Mouse (Mus musculus): ENCODE measurements around the gene Grhpr. TPM values are rescaled to one million over a fixed set of nuclear protein-coding genes. Genes with fewer than 3 reads are reported as not detected.
"Not testable (repeated sequence)": the region's sequence is repeated elsewhere in the genome, so short reads cannot be mapped to it uniquely, and the experiment has no call there.

Grhpr gene
- 15.0 and 19.6 TPM in 2 replicates for polyA plus RNA-seq (2011; ENCODE audit: insufficient read length, low read depth, missing spikeins)

GRCm38 (mm10) chr4:44981280-44981973, at the start of gene Grhpr:
Gene Grhpr, plus strand, starts transcription at chr4:44981395.
- no peak for TF ChIP-seq CTCF (IDR thresholded peaks at IDR 0.05; ENCODE audit: borderline replicate concordance, insufficient read depth, low read length)
- TF ChIP-seq POLR2A (IDR thresholded peaks at IDR 0.05; ENCODE audit: low read depth, low read length), result peak; percentile 91
- Histone ChIP-seq H3K4me1 (ENCODE audit: control insufficient read depth, insufficient read depth, low read length) (no peaks in the 10 kb centered on the region; the same call in 1 of the 2 replicates), H3K27ac (ENCODE audit: insufficient read depth, low read length) (no peak within 1 kb of the TSS), H3K4me3 (ENCODE audit: insufficient read depth, low read length) (peak within 1 kb of the TSS; percentile 65)

DNA sequence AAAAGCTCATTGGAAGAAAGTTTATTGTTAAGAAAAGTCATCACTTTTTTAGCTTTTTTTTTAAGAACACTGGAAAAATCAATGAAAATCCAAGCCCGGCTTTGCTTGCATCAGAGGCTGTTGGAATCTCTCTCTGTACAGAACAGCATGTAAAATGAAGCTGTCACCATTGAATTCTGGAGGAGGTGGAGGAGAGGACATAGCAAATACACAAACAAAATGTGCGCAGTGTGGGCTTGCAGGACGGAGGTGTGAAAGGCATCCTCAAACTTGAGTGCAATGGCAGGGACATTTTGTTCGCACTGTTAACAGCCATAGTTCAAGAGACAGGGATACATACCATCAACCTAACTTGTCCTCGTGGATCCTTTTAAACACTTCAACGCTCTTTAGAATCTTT, 49.5 kb upstream of the Grhpr start:
- Histone ChIP-seq H3K4me1 (ENCODE audit: control insufficient read depth, insufficient read depth, low read length) (no peaks in the 10 kb centered on the region), H3K4me3 (ENCODE audit: insufficient read depth, low read length) (no peak overlapping the region), H3K27ac (ENCODE audit: insufficient read depth, low read length) (no peak overlapping the region)
- TF ChIP-seq CTCF (IDR thresholded peaks at IDR 0.05; ENCODE audit: borderline replicate concordance, insufficient read depth, low read length) (no peak), POLR2A (IDR thresholded peaks at IDR 0.05; ENCODE audit: low read depth, low read length) (no peak)

DNA sequence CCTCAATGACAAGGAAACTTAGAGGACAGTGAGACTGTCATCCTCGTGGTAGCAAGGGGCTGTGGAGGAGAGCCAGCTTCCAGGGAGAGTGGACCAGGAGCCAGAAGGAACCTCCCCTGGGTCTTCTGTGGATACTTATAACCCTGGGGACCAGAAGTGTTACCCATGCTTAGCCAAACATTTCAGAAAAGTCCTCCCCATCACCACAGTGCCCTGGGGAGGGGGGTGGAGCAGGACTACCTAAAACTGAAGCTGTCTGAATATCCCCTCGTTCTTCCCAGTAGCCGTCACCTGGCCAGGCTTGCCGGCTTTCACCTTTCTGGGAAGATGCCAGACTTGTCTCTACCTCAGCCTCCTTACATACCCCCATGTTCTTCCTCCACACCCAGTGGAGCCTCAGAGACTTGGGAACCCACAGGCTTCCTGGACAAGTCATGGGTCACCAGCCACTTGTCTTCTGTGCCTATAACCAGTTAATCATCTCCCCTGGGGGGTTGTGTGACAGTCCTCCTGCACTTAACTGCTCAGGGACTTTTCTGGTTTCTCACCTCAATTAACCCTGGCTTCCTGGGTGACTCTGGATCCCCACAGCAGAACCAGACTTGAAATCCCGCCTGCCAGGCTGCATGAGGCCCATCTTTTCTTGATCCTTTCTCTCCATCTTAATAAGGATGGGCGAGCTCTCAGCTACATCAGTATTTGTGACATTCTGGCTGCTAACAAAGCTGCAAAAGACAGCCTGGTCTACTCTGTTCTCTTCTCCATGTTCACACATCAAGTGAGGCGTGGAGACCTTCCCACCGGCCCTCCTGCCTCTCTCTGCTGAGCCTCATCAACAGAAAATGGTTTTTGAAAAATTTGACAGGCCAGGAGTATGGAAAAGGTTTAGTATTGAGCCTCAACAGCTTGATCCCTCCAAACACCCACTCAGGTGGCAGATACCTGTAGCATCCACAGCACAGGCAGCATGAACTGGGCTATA, 42.5 kb upstream of the Grhpr start:
- Histone ChIP-seq H3K4me3 (ENCODE audit: insufficient read depth, low read length) (no peak overlapping the region), H3K27ac (ENCODE audit: insufficient read depth, low read length) (no peak overlapping the region), H3K4me1 (ENCODE audit: control insufficient read depth, insufficient read depth, low read length) (no peaks in the 10 kb centered on the region)
- TF ChIP-seq CTCF (IDR thresholded peaks at IDR 0.05; ENCODE audit: borderline replicate concordance, insufficient read depth, low read length) (no peak), POLR2A (IDR thresholded peaks at IDR 0.05; ENCODE audit: low read depth, low read length) (no peak)

GRCm38 (mm10) chr4:44939576-44940249, 41.5 kb upstream of the Grhpr start:
- TF ChIP-seq CTCF (IDR thresholded peaks at IDR 0.05; ENCODE audit: borderline replicate concordance, insufficient read depth, low read length), result no peak
- TF ChIP-seq POLR2A (IDR thresholded peaks at IDR 0.05; ENCODE audit: low read depth, low read length), result no peak
- H3K4me1 ChIP-seq (ENCODE audit: control insufficient read depth, insufficient read depth, low read length), result no peaks in the 10 kb centered on the region
- no peak overlapping the region for H3K4me3 ChIP-seq (ENCODE audit: insufficient read depth, low read length)

GRCm38 (mm10) chr4:44940286-44940685, 40.9 kb upstream of the Grhpr start:
- no peak overlapping the region for H3K4me3 ChIP-seq (ENCODE audit: insufficient read depth, low read length)

More at GRCm38 (mm10) chr4:44939576-44940249, 41.5 kb upstream of the Grhpr start:
- no peak overlapping the region for H3K27ac ChIP-seq (ENCODE audit: insufficient read depth, low read length)

GRCm38 (mm10) chr4:44942237-44942636, 39.0 kb upstream of the Grhpr start:
- Histone ChIP-seq H3K4me3 (ENCODE audit: insufficient read depth, low read length) (no peak overlapping the region), H3K27ac (ENCODE audit: insufficient read depth, low read length) (no peak overlapping the region), H3K4me1 (ENCODE audit: control insufficient read depth, insufficient read depth, low read length) (no peaks in the 10 kb centered on the region)
- TF ChIP-seq POLR2A (IDR thresholded peaks at IDR 0.05; ENCODE audit: low read depth, low read length) (no peak), CTCF (IDR thresholded peaks at IDR 0.05; ENCODE audit: borderline replicate concordance, insufficient read depth, low read length) (no peak)

More at GRCm38 (mm10) chr4:44940286-44940685, 40.9 kb upstream of the Grhpr start:
- TF ChIP-seq POLR2A (IDR thresholded peaks at IDR 0.05; ENCODE audit: low read depth, low read length), result no peak
- TF ChIP-seq CTCF (IDR thresholded peaks at IDR 0.05; ENCODE audit: borderline replicate concordance, insufficient read depth, low read length), result no peak
- H3K27ac ChIP-seq (ENCODE audit: insufficient read depth, low read length), result no peak overlapping the region
- H3K4me1 ChIP-seq (ENCODE audit: control insufficient read depth, insufficient read depth, low read length), result no peaks in the 10 kb centered on the region

DNA sequence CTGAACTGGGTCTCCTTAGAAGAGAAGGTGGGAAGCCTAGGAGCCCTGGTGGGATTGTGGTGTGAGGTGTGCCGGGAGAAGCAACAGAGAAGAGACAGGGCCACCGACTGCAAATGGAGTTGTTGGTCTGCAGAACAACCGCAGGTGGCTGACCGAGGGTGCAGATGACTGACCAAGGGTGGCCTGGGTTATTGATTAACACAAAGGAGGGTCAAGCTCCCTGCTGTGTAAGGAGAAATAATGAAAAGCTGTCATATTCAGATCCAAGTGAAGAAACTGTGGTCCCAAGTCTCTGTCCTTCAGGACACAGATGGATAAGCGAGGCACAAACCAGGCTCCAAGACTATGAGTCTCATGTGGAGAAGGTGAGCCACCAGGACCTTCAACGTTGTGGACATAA, 37.7 kb upstream of the Grhpr start:
- TF ChIP-seq POLR2A (IDR thresholded peaks at IDR 0.05; ENCODE audit: low read depth, low read length) (no peak), CTCF (IDR thresholded peaks at IDR 0.05; ENCODE audit: borderline replicate concordance, insufficient read depth, low read length) (no peak)
- H3K27ac ChIP-seq (ENCODE audit: insufficient read depth, low read length), result no peak overlapping the region
- no peak overlapping the region for H3K4me3 ChIP-seq (ENCODE audit: insufficient read depth, low read length)
- H3K4me1 ChIP-seq (ENCODE audit: control insufficient read depth, insufficient read depth, low read length), result no peaks in the 10 kb centered on the region

- Histone ChIP-seq H3K4me3 (ENCODE audit: insufficient read depth, low read length) (no peak overlapping the region), H3K4me1 (ENCODE audit: control insufficient read depth, insufficient read depth, low read length) (no peaks in the 10 kb centered on the region), H3K27ac (ENCODE audit: insufficient read depth, low read length) (no peak overlapping the region)
- TF ChIP-seq CTCF (IDR thresholded peaks at IDR 0.05; ENCODE audit: borderline replicate concordance, insufficient read depth, low read length) (no peak), POLR2A (IDR thresholded peaks at IDR 0.05; ENCODE audit: low read depth, low read length) (no peak)
Observed at GRCm38 (mm10) chr4:44944426-44945075, 36.6 kb upstream of the Grhpr start.

- not testable (repeated sequence) for H3K27ac ChIP-seq (ENCODE audit: insufficient read depth, low read length); H3K4me1 ChIP-seq (ENCODE audit: control insufficient read depth, insufficient read depth, low read length); H3K4me3 ChIP-seq (ENCODE audit: insufficient read depth, low read length)
Observed at GRCm38 (mm10) chr4:44946126-44946525, 35.1 kb upstream of the Grhpr start.
